Mouse (Mus musculus): ENCODE measurements around the gene Zc3hc1. TPM values are rescaled to one million over a fixed set of nuclear protein-coding genes. Genes with fewer than 3 reads are reported as not detected.
"Not testable (repeated sequence)": the region's sequence is repeated elsewhere in the genome, so short reads cannot be mapped to it uniquely, and the experiment has no call there.

The Zc3hc1 gene
- polyA plus RNA-seq, 1 experiment from 2014 or later = 75.4 TPM

GRCm38 (mm10) chr6:30390271-30390670, 557 bp downstream of the Zc3hc1 start:
- not testable (repeated sequence) for H3K27me3 ChIP-seq (ENCODE audit: control insufficient read depth, insufficient read depth, low read length); H3K36me3 ChIP-seq (ENCODE audit: control insufficient read depth, insufficient read depth, low read length); H3K27ac ChIP-seq (ENCODE audit: low read depth, low read length); H3K9me3 ChIP-seq (ENCODE audit: control insufficient read depth, low read length); ATAC-seq (ENCODE audit: low FRiP score); H3K4me1 ChIP-seq (ENCODE audit: control insufficient read depth, insufficient read depth, low read length)
- WGBS = 22% methylated on average over 4 of the region's 4 CpGs
- DNase-seq (ENCODE audit: low spot score, missing footprints) = peak; percentile 65
- peak overlapping the region; percentile 65 for H3K4me3 ChIP-seq (ENCODE audit: low read depth, low read length)
- H3K9ac ChIP-seq (ENCODE audit: low read length) = peak overlapping the region; percentile 81
- H3K4me2 ChIP-seq = peak overlapping the region; percentile 40

- no peak overlapping the region for H3K4me2 ChIP-seq
- H3K4me3 ChIP-seq (ENCODE audit: low read depth, low read length) = no peak overlapping the region
- H3K36me3 ChIP-seq (ENCODE audit: control insufficient read depth, insufficient read depth, low read length) = peaks cover 2% of the 10 kb centered on the region; the same call in 1 of the 2 replicates
- ATAC-seq (ENCODE audit: low FRiP score) = no peak
- no peaks in the 10 kb centered on the region for H3K9me3 ChIP-seq (ENCODE audit: control insufficient read depth, low read length)
- H3K27ac ChIP-seq (ENCODE audit: low read depth, low read length) = no peak overlapping the region
- 70% methylated on average over 3 of the region's 3 CpGs for WGBS
- H3K4me1 ChIP-seq (ENCODE audit: control insufficient read depth, insufficient read depth, low read length) = no peaks in the 10 kb centered on the region
- no peak overlapping the region for H3K9ac ChIP-seq (ENCODE audit: low read length)
- H3K27me3 ChIP-seq (ENCODE audit: control insufficient read depth, insufficient read depth, low read length) = no peaks in the 10 kb centered on the region
- DNase-seq (ENCODE audit: low spot score, missing footprints) = no peak
Measured at GRCm38 (mm10) chr6:30381116-30381515, 9.7 kb downstream of the Zc3hc1 start.

- ATAC-seq (ENCODE audit: low FRiP score) = no peak
- Histone ChIP-seq H3K4me1 (ENCODE audit: control insufficient read depth, insufficient read depth, low read length) (no peaks in the 10 kb centered on the region), H3K27ac (ENCODE audit: low read depth, low read length) (no peak overlapping the region), H3K4me2 (no peak overlapping the region), H3K4me3 (ENCODE audit: low read depth, low read length) (no peak overlapping the region), H3K9ac (ENCODE audit: low read length) (no peak overlapping the region), H3K27me3 (ENCODE audit: control insufficient read depth, insufficient read depth, low read length) (no peaks in the 10 kb centered on the region), H3K36me3 (ENCODE audit: control insufficient read depth, insufficient read depth, low read length) (peaks cover 18% of the 10 kb centered on the region), H3K9me3 (ENCODE audit: control insufficient read depth, low read length) (no peaks in the 10 kb centered on the region)
- DNase-seq (ENCODE audit: low spot score, missing footprints) = no peak
- WGBS = 95% methylated on average over 1 of the region's 1 CpGs
Measured at GRCm38 (mm10) chr6:30375791-30376190, 15.0 kb downstream of the Zc3hc1 start.

GRCm38 (mm10) chr6:30374731-30375510, 15.9 kb downstream of the Zc3hc1 start:
- Histone ChIP-seq H3K9me3 (ENCODE audit: control insufficient read depth, low read length) (no peaks in the 10 kb centered on the region), H3K4me2 (no peak overlapping the region), H3K36me3 (ENCODE audit: control insufficient read depth, insufficient read depth, low read length) (peaks cover 18% of the 10 kb centered on the region), H3K4me1 (ENCODE audit: control insufficient read depth, insufficient read depth, low read length) (no peaks in the 10 kb centered on the region), H3K27me3 (ENCODE audit: control insufficient read depth, insufficient read depth, low read length) (no peaks in the 10 kb centered on the region), H3K9ac (ENCODE audit: low read length) (no peak overlapping the region), H3K4me3 (ENCODE audit: low read depth, low read length) (no peak overlapping the region), H3K27ac (ENCODE audit: low read depth, low read length) (no peak overlapping the region)
- ATAC-seq (ENCODE audit: low FRiP score) = no peak
- no peak for DNase-seq (ENCODE audit: low spot score, missing footprints)
- WGBS = 87% methylated on average over 16 of the region's 16 CpGs

- Histone ChIP-seq H3K4me2 (no peak overlapping the region), H3K9me3 (ENCODE audit: control insufficient read depth, low read length) (no peaks in the 10 kb centered on the region), H3K9ac (ENCODE audit: low read length) (no peak overlapping the region), H3K27ac (ENCODE audit: low read depth, low read length) (no peak overlapping the region), H3K4me3 (ENCODE audit: low read depth, low read length) (no peak overlapping the region), H3K36me3 (ENCODE audit: control insufficient read depth, insufficient read depth, low read length) (peaks cover 20% of the 10 kb centered on the region), H3K4me1 (ENCODE audit: control insufficient read depth, insufficient read depth, low read length) (no peaks in the 10 kb centered on the region), H3K27me3 (ENCODE audit: control insufficient read depth, insufficient read depth, low read length) (no peaks in the 10 kb centered on the region)
- WGBS = 93% methylated on average over 17 of the region's 17 CpGs
- DNase-seq (ENCODE audit: low spot score, missing footprints) (no peak), ATAC-seq (ENCODE audit: low FRiP score) (no peak)
Measured at GRCm38 (mm10) chr6:30372627-30373369, 18.0 kb downstream of the Zc3hc1 start.

GRCm38 (mm10) chr6:30369291-30369690, 21.5 kb downstream of the Zc3hc1 start:
- Histone ChIP-seq H3K4me3 (ENCODE audit: low read depth, low read length) (no peak overlapping the region), H3K27ac (ENCODE audit: low read depth, low read length) (no peak overlapping the region), H3K36me3 (ENCODE audit: control insufficient read depth, insufficient read depth, low read length) (peaks cover 22% of the 10 kb centered on the region), H3K4me2 (no peak overlapping the region), H3K9me3 (ENCODE audit: control insufficient read depth, low read length) (no peaks in the 10 kb centered on the region), H3K4me1 (ENCODE audit: control insufficient read depth, insufficient read depth, low read length) (no peaks in the 10 kb centered on the region), H3K9ac (ENCODE audit: low read length) (no peak overlapping the region), H3K27me3 (ENCODE audit: control insufficient read depth, insufficient read depth, low read length) (no peaks in the 10 kb centered on the region)
- no peak for ATAC-seq (ENCODE audit: low FRiP score)
- 92% methylated on average over 3 of the region's 3 CpGs for WGBS
- no peak for DNase-seq (ENCODE audit: low spot score, missing footprints)

- Histone ChIP-seq H3K27me3 (ENCODE audit: control insufficient read depth, insufficient read depth, low read length) (no peaks in the 10 kb centered on the region), H3K4me1 (ENCODE audit: control insufficient read depth, insufficient read depth, low read length) (no peaks in the 10 kb centered on the region), H3K27ac (ENCODE audit: low read depth, low read length) (no peak overlapping the region), H3K9me3 (ENCODE audit: control insufficient read depth, low read length) (no peaks in the 10 kb centered on the region), H3K4me2 (no peak overlapping the region), H3K4me3 (ENCODE audit: low read depth, low read length) (no peak overlapping the region), H3K36me3 (ENCODE audit: control insufficient read depth, insufficient read depth, low read length) (peaks cover 10% of the 10 kb centered on the region), H3K9ac (ENCODE audit: low read length) (no peak overlapping the region)
- ATAC-seq (ENCODE audit: low FRiP score) (no peak), DNase-seq (ENCODE audit: low spot score, missing footprints) (no peak)
- WGBS = 62% methylated on average over 5 of the region's 5 CpGs
Measured at GRCm38 (mm10) chr6:30363808-30364207, 27.0 kb downstream of the Zc3hc1 start.

GRCm38 (mm10) chr6:30359762-30360509, 30.9 kb downstream of the Zc3hc1 start:
- Histone ChIP-seq H3K27me3 (ENCODE audit: control insufficient read depth, insufficient read depth, low read length) (no peaks in the 10 kb centered on the region), H3K4me3 (ENCODE audit: low read depth, low read length) (no peak overlapping the region), H3K9me3 (ENCODE audit: control insufficient read depth, low read length) (no peaks in the 10 kb centered on the region), H3K9ac (ENCODE audit: low read length) (no peak overlapping the region), H3K27ac (ENCODE audit: low read depth, low read length) (no peak overlapping the region), H3K36me3 (ENCODE audit: control insufficient read depth, insufficient read depth, low read length) (peaks cover 3% of the 10 kb centered on the region), H3K4me1 (ENCODE audit: control insufficient read depth, insufficient read depth, low read length) (no peaks in the 10 kb centered on the region), H3K4me2 (no peak overlapping the region)
- no peak for DNase-seq (ENCODE audit: low spot score, missing footprints)
- no peak for ATAC-seq (ENCODE audit: low FRiP score)
- WGBS = 77% methylated on average over 12 of the region's 12 CpGs

Data from midbrain, embryonic 11.5 days (tissue).